Mouse (Mus musculus) frontal cortex, postnatal 36 days (tissue): ENCODE measurements at regions not wholly inside any gene's neighbourhood (a gene's known extent, or its start where the extent isn't known, plus 50 kb on each side); places are given as distances from the start of the nearest gene placed in this dataset.

Experiments
- DNase-seq, 2 experiments: peaks; one replicate each; pipeline ENCODE4 v3.0.0; 2022; ENCODE audit warnings: low spot score in 2 of 2

- DNase-seq, result no peak
Observed at GRCm38 (mm10) chr9:17454397-17454796, 837.5 kb upstream of the Chordc1 start.

GRCm38 (mm10) chr9:17466379-17466778, 825.5 kb upstream of the Chordc1 start:
- DNase-seq, result no peak

GRCm38 (mm10) chr9:17484701-17485422, 807.1 kb upstream of the Chordc1 start:
- DNase-seq, result peak in 1 of 2 experiments; percentile 37

GRCm38 (mm10) chr9:17500161-17500756, 791.7 kb upstream of the Chordc1 start:
- no peak for DNase-seq

DNA sequence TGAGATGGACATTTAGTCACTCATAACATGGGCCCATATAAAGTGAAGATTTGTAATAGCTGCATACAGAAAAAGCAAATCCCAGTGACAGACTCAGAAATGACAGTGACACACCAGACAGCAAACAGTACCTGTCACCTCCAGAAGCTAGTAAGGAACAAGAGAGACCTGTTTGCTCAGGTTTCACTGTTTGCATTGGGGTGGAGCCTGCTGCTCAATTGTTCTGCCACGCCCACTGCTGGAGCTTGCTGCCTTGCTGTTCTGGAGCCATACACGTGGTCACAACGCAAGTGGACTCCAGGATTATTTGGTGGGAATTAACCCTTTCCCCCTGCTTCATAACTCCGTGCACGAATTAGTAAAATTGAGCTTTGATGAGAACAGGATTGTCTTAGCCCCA, 783.2 kb upstream of the Chordc1 start:
- DNase-seq, result no peak

GRCm38 (mm10) chr9:17556186-17556585, 735.7 kb upstream of the Chordc1 start:
- no peak for DNase-seq

DNA sequence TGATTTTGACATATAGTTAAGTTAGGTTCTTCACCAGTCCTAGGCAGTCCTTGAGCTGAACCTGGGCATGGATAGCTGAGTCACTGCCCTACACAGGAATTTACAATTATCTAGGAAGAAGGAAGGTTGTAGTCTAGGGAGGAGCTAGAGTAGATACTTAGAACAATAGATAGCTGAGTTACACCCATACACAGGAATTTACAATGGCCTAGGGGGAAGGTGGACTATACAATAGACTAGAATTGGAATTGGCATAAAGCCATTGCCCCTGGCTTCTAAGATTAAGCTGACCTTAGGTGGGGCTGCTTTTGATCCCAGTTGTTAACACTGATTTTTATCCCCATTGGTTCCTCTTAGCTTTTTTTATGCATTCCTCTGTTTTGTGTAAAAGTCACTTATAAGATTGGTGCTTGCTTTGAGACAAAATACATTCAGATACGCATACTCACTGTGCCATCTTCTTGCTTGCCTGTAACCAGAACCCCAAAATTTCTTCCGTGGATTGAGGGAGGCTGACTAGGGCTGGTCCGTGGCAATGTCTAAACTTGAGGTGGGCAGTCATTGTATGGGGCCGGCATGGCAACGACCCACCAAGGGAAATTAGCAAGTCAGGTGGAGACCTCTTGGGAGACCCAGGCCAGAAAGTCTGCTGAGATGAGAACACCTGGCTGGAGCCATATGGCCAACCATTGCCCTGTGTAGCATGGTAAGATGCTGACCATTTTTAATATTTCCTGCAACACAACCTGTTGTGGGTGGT, 734.1 kb upstream of the Chordc1 start:
- no peak for DNase-seq

DNA sequence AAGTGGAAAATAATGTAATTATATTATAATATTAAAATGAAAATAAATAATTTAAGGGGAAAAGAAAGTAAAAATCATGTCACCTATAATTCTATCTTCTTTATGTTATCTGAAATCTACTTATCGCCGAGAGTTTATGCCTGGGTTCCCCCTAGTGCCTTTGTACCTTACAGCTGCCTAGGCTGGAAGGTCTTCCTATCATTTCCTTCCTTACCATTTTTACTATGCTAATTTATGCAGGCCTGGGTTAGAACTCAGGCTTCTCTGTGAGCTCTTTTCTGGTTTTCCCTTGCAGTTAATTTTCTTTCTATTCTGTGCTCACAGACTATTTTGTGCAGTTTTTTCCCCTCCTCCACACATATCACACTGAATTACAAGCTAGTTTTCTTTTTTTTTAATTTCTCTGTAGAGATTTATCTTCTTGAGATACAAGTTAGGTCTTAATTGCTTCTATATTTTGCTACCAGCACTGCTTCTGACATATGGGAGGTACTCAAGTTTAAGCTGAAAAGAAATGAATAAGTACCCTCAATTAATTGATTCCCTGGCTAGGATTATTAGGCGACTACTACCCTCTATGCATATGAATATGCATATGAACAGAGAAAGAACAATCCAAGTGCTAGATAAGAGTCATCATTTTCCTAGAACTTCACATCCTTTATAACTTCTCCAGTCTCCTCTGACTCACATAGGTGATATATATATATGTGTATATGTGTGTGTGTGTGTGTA, 724.0 kb upstream of the Chordc1 start:
- no peak for DNase-seq

DNA sequence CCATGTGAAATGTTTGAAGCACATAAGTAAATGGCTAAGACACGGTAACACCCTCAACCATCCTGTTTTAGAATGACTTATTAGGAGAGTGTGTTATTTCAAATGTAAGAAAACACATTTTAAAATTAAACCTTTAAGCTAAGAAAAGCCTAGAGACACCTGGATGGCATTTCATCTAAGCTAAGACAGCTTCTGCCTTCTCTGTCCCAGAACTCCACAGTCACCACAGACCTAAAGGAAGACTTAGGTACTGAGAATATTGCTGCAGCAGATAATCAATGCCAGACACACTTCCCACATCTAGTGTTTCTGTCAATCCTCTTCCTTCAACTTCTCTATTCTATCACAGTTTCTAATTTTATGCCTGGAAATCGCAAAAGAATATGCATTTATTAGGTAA, 704.4 kb upstream of the Chordc1 start:
- DNase-seq, result no peak

DNA sequence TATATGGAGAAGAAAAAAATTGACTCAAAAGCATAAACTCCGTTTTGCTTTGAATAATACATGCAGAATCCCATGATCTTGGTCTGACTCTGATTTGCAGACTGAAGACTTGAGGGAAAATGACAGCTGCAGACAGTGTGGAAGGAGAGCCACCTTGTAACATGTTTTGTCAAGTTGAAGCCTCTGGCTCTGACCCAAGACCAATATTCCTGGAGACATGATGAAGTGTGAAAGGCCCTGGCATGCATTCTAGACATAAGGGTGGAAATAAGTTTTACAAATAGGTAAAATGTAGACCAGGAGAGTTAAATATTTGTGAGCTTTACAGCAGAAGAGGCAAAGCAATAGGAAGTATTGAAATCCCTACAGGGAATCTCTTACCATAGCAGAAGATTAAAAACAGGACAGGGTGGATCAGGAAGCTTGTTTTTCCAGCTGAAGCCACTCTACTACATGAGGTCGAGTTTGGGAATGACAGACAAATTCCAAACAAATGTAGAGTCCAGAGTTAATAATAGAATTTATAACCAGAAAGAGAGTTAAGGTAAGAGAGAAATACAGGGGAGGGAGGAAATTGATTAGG, 703.9 kb upstream of the Chordc1 start:
- DNase-seq, result no peak

GRCm38 (mm10) chr9:17611146-17611545, 680.8 kb upstream of the Chordc1 start:
- no peak for DNase-seq

DNA sequence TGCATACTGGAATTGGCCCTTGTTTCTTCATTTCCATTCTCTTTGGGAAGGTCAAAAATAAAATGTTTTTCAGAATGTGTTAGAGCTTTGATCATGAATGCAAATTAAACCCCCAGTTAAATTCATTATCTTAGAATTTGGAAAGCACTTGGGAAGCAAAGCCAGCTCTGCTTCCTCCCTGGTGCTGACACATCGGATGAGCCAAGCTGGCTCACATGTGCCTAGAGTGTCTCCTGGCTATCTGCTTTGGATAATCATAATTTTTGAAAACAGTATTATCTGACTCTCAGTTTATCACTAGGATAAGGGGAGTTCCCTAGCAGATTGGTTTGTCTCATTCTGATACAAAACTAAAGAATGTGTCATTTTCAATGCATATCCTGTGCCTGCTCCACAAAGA, 649.4 kb upstream of the Chordc1 start:
- DNase-seq, result peak in 1 of 2 experiments; percentile 1

DNA sequence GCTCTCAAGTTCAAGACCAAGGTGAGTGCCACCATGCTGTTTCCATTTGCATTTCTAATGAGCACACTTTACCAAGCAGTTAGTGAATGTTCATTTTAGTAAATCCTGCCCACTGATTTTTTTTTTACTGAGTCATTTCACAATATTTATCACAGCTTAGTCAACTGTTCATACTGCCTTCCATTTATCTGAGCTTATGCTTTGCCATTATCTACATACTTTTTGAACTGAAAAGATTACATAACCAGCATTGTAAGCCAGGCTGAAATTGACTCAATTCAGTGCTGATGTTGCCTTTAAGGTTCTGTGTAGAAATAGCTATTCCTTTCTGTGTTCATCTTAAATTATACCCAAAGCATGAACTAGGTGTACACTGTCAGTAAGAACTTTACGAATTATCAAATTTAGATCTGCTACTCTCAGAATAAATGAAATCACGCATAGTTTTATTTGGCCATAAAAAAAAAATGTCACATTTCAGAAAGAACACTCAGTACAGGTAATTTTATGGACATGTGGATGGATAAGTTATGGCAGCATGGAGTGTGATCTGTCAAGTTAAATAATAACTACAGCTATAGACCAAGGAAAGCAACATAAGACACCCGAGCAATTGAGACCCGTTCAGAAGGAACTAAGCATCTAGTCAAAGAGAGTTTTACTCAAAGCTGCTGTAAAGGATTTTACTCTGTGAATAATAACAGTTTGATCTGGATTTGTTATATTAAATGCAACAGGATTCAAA, 645.9 kb upstream of the Chordc1 start:
- DNase-seq, result no peak

DNA sequence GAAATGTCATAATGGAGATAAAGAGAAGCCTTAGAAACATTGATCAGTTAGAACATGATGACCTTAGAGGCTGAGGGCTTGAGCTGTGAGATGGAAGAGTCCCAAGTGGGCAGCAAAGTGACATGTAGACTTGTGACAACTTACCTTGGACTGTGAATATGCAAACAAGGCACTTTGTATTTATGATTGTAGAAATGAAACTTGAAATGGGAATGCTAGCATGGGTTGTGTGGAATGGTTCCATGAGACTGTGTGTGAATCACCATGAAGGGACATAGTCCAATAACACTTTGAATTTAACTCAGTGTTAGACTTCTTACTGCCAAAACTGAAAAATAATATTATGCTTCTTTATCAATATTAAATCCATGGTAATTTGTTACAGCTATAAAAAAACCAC, 638.1 kb upstream of the Chordc1 start:
- no peak for DNase-seq

GRCm38 (mm10) chr9:17664113-17664512, 627.8 kb upstream of the Chordc1 start:
- no peak for DNase-seq

DNA sequence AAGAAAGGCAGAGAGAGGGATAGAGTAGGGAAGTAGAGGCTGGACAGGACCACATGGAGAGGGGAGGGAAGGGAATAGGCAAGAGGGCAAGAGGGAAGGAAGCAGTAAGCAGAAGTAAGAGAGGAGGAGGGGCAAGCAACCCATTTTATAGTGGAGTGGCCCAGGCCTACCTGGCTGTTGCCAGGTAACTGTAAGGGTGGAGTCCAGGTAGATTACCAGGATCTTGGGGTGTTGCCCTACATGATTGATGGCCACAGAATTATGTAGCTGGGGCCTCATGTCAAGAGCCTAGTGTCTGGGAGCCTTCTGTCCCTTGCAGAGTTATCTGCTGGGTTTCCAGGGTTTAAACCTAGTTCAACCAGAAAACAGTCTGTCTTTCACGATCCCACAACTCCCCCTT, 623.7 kb upstream of the Chordc1 start:
- DNase-seq, result no peak

DNA sequence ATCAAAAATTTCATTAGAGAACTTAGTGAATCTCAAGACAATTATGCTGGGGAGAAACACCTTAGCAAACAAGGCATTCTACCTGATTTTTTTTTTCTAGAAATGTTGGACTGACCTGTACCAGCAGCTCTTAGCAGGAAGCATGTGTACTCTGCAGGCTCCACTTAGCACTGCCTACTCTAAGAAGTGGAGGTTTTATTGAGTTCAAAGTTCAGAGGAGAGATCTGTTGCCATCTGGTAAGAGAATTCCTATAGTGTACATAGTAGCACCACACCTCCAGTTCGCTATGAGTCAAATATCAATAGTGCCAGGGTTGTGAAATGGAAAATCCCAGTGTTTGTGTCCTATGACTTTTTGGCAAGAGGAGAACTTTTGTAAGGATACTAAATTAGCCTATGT, 616.4 kb upstream of the Chordc1 start:
- no peak for DNase-seq
